Mouse (Mus musculus): ENCODE data around the gene Olfr884. TPM values are rescaled to one million over a fixed set of nuclear protein-coding genes. Genes with fewer than 3 reads are reported as not detected.

Gene Olfr884
- not detected in 2 replicates for polyA plus RNA-seq (2012; rRNA removed)

GRCm38 (mm10) chr9:38046255-38046654, at the start of gene Olfr884:
Gene Olfr884, plus strand, starts transcription at chr9:38046555.
- Histone ChIP-seq H3K27ac (ENCODE audit: insufficient read depth, low read length) (no peak within 1 kb of the TSS), H3K4me3 (ENCODE audit: insufficient read depth, low read length) (no peak within 1 kb of the TSS), H3K4me1 (ENCODE audit: control insufficient read depth, insufficient read depth, low read length) (no peaks in the 10 kb centered on the region)
- no peak for TF ChIP-seq CTCF (IDR thresholded peaks at IDR 0.05; ENCODE audit: extremely low read depth, insufficient read depth, low read length)
- no peak for TF ChIP-seq POLR2A (IDR thresholded peaks at IDR 0.05; ENCODE audit: extremely low read depth, insufficient read depth, low read length)

- Histone ChIP-seq H3K4me1 (ENCODE audit: control insufficient read depth, insufficient read depth, low read length) (no peaks in the 10 kb centered on the region), H3K4me3 (ENCODE audit: insufficient read depth, low read length) (no peak overlapping the region), H3K27ac (ENCODE audit: insufficient read depth, low read length) (no peak overlapping the region)
- no peak for TF ChIP-seq POLR2A (IDR thresholded peaks at IDR 0.05; ENCODE audit: extremely low read depth, insufficient read depth, low read length)
- no peak for TF ChIP-seq CTCF (IDR thresholded peaks at IDR 0.05; ENCODE audit: extremely low read depth, insufficient read depth, low read length)
Observed at GRCm38 (mm10) chr9:37998581-37999204, 47.7 kb upstream of the Olfr884 start.

GRCm38 (mm10) chr9:38000021-38000420, 46.3 kb upstream of the Olfr884 start:
- H3K4me3 ChIP-seq (ENCODE audit: insufficient read depth, low read length): no peak overlapping the region
- TF ChIP-seq CTCF (IDR thresholded peaks at IDR 0.05; ENCODE audit: extremely low read depth, insufficient read depth, low read length) (no peak), POLR2A (IDR thresholded peaks at IDR 0.05; ENCODE audit: extremely low read depth, insufficient read depth, low read length) (no peak)
- no peak overlapping the region for H3K27ac ChIP-seq (ENCODE audit: insufficient read depth, low read length)
- no peaks in the 10 kb centered on the region for H3K4me1 ChIP-seq (ENCODE audit: control insufficient read depth, insufficient read depth, low read length)

DNA sequence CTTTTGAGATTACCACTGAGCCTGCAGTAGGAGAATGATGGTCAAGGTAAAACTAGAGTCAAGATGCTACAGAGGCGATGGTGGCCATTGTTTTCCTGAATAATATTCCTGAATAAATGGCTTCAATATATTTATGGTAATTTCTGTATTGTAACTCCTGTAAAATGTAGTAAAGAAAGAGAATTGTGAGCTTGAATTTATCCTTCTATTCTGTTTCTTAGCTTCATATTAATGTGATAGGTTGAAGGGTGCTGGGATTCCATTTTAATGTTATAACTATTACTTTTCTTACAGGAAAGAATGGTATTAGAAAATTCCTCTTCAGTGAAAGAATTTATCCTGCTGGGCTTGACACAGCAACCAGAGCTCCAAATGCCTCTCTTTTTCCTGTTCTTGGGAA, 20.8 kb upstream of the Olfr884 start, which contains the start of gene Olfr883:
Gene Olfr883 (plus strand): TSS at position 301 of the 400 bp plus-strand sequence.
- no peaks in the 10 kb centered on the region for H3K4me1 ChIP-seq (ENCODE audit: control insufficient read depth, insufficient read depth, low read length)
- no peak within 1 kb of the TSS for H3K27ac ChIP-seq (ENCODE audit: insufficient read depth, low read length)
- no peak within 1 kb of the TSS for H3K4me3 ChIP-seq (ENCODE audit: insufficient read depth, low read length)
- TF ChIP-seq CTCF (IDR thresholded peaks at IDR 0.05; ENCODE audit: extremely low read depth, insufficient read depth, low read length) (no peak), POLR2A (IDR thresholded peaks at IDR 0.05; ENCODE audit: extremely low read depth, insufficient read depth, low read length) (no peak)

GRCm38 (mm10) chr9:38061022-38061421, 14.7 kb downstream of the Olfr884 start, which contains the start of gene Olfr885:
Gene Olfr885, plus strand, starts transcription at chr9:38061322.
- Histone ChIP-seq H3K27ac (ENCODE audit: insufficient read depth, low read length) (no peak within 1 kb of the TSS), H3K4me3 (ENCODE audit: insufficient read depth, low read length) (no peak within 1 kb of the TSS), H3K4me1 (ENCODE audit: control insufficient read depth, insufficient read depth, low read length) (no peaks in the 10 kb centered on the region)
- no peak for TF ChIP-seq POLR2A (IDR thresholded peaks at IDR 0.05; ENCODE audit: extremely low read depth, insufficient read depth, low read length)
- no peak for TF ChIP-seq CTCF (IDR thresholded peaks at IDR 0.05; ENCODE audit: extremely low read depth, insufficient read depth, low read length)

DNA sequence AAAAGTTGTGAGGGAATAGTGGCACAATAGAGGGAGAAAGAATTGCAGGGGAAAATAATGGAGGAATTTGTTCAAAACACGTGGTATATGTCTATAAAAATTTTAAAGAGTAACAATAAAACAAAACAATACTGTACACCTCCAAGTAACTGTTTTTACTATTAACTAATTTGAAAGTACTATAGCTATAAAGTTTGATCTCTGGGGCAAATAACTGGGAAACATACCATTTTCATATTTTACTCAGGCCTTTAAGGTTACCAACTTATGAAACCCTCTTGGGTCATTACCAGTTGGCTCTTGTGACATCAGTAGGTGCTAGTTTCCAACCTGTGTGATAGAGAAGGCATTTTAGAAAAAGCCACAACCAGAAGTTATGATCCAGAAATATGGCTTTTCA, 37.4 kb downstream of the Olfr884 start, which contains the start of gene Olfr887:
Gene Olfr887 (plus strand): TSS at position 301 of the 400 bp plus-strand sequence.
- TF ChIP-seq CTCF (IDR thresholded peaks at IDR 0.05; ENCODE audit: extremely low read depth, insufficient read depth, low read length): no peak
- Histone ChIP-seq H3K27ac (ENCODE audit: insufficient read depth, low read length) (no peak within 1 kb of the TSS), H3K4me1 (ENCODE audit: control insufficient read depth, insufficient read depth, low read length) (no peaks in the 10 kb centered on the region), H3K4me3 (ENCODE audit: insufficient read depth, low read length) (no peak within 1 kb of the TSS)

Other genes with a start within 250 kb of the Olfr884 start
- not detected in 2 replicates for gene Olfr876, start 243.5 kb upstream of the Olfr884 start, polyA plus RNA-seq (2012; rRNA removed)
- 0.11 and 0.31 TPM in 2 replicates for gene Olfr877, start 192.3 kb upstream of the Olfr884 start, polyA plus RNA-seq (2012; rRNA removed)
- 0.02 TPM in 1 of 2 replicates, not detected in the other for gene Olfr145, start 149.8 kb upstream of the Olfr884 start, polyA plus RNA-seq (2012; rRNA removed)
- 0.23 and 0.26 TPM in 2 replicates for gene Olfr878, start 128.7 kb upstream of the Olfr884 start, polyA plus RNA-seq (2012; rRNA removed)
- gene Olfr881, start 54.7 kb upstream of the Olfr884 start, polyA plus RNA-seq (2012; rRNA removed): 0.08 TPM in 1 of 2 replicates, not detected in the other
- gene Olfr883, start 20.7 kb upstream of the Olfr884 start, polyA plus RNA-seq (2012; rRNA removed): not detected in 2 replicates
- gene Olfr885, start 14.8 kb downstream of the Olfr884 start, polyA plus RNA-seq (2012; rRNA removed): not detected in 2 replicates
- not detected in 2 replicates for gene Olfr887, start 37.5 kb downstream of the Olfr884 start, polyA plus RNA-seq (2012; rRNA removed)
- gene Olfr888, start 61.6 kb downstream of the Olfr884 start, polyA plus RNA-seq (2012; rRNA removed): not detected in 2 replicates
- not detected in 2 replicates for gene Olfr889, start 68.6 kb downstream of the Olfr884 start, polyA plus RNA-seq (2012; rRNA removed)
- gene Olfr890, start 96.0 kb downstream of the Olfr884 start, polyA plus RNA-seq (2012; rRNA removed): not detected in 2 replicates
- gene Olfr891, start 134.3 kb downstream of the Olfr884 start, polyA plus RNA-seq (2012; rRNA removed): not detected in 2 replicates
- gene Olfr893, start 161.8 kb downstream of the Olfr884 start, polyA plus RNA-seq (2012; rRNA removed): not detected in 2 replicates
- not detected in 2 replicates for gene Olfr894, start 171.5 kb downstream of the Olfr884 start, polyA plus RNA-seq (2012; rRNA removed)
- gene Olfr143, start 206.2 kb downstream of the Olfr884 start, polyA plus RNA-seq (2012; rRNA removed): not detected in 2 replicates
- gene Olfr895, start 221.3 kb downstream of the Olfr884 start, polyA plus RNA-seq (2012; rRNA removed): not detected in 2 replicates
- gene Olfr896-ps1, start 244.6 kb downstream of the Olfr884 start, polyA plus RNA-seq (2012; rRNA removed): not detected in 2 replicates

All from cortical plate, adult 2 months (tissue).